Mouse (Mus musculus): ENCODE measurements around the gene Best1. TPM values are rescaled to one million over a fixed set of nuclear protein-coding genes. Genes with fewer than 3 reads are reported as not detected.

The Best1 gene
- polyA plus RNA-seq, 1 experiment from 2014 or later: 1.1 TPM

- Histone ChIP-seq H3K27me3 (ENCODE audit: control insufficient read depth, insufficient read depth, low read length) (no peaks in the 10 kb centered on the region), H3K4me3 (ENCODE audit: low read length) (no peak overlapping the region), H3K4me1 (ENCODE audit: control insufficient read depth, insufficient read depth, low read length) (peaks cover 4% of the 10 kb centered on the region; the same call in 1 of the 2 replicates), H3K36me3 (ENCODE audit: control insufficient read depth, insufficient read depth, low read length) (peaks cover 22% of the 10 kb centered on the region), H3K4me2 (replicated peaks; ENCODE audit: low read depth, low read length) (no peak overlapping the region), H3K9me3 (ENCODE audit: control insufficient read depth, low read length) (no peaks in the 10 kb centered on the region), H3K27ac (ENCODE audit: low read depth, low read length) (no peak overlapping the region), H3K9ac (ENCODE audit: low read depth, low read length) (no peak overlapping the region)
- no peak for ATAC-seq (ENCODE audit: low FRiP score, low TSS enrichment)
- 69% methylated on average over 17 of the region's 17 CpGs for WGBS
These were observed 12.1 kb downstream of the Best1 start for GRCm38 (mm10) chr19:9989171-9989883.

GRCm38 (mm10) chr19:9987593-9987992 is 13.8 kb downstream of the Best1 start:
- H3K9me3 ChIP-seq (ENCODE audit: control insufficient read depth, low read length): no peaks in the 10 kb centered on the region
- no peak overlapping the region for H3K4me2 ChIP-seq (replicated peaks; ENCODE audit: low read depth, low read length)
- H3K4me3 ChIP-seq (ENCODE audit: low read length): no peak overlapping the region
- peaks cover 27% of the 10 kb centered on the region for H3K36me3 ChIP-seq (ENCODE audit: control insufficient read depth, insufficient read depth, low read length)
- H3K9ac ChIP-seq (ENCODE audit: low read depth, low read length): no peak overlapping the region
- peaks cover 10% of the 10 kb centered on the region for H3K4me1 ChIP-seq (ENCODE audit: control insufficient read depth, insufficient read depth, low read length)
- ATAC-seq (ENCODE audit: low FRiP score, low TSS enrichment): no peak
- H3K27ac ChIP-seq (ENCODE audit: low read depth, low read length): no peak overlapping the region
- H3K27me3 ChIP-seq (ENCODE audit: control insufficient read depth, insufficient read depth, low read length): no peaks in the 10 kb centered on the region

GRCm38 (mm10) chr19:9987192-9987591 is 14.2 kb downstream of the Best1 start:
- peaks cover 27% of the 10 kb centered on the region for H3K36me3 ChIP-seq (ENCODE audit: control insufficient read depth, insufficient read depth, low read length)

GRCm38 (mm10) chr19:9985900-9986421 is 15.5 kb downstream of the Best1 start:
- Histone ChIP-seq H3K9me3 (ENCODE audit: control insufficient read depth, low read length) (no peaks in the 10 kb centered on the region), H3K27me3 (ENCODE audit: control insufficient read depth, insufficient read depth, low read length) (no peaks in the 10 kb centered on the region), H3K4me2 (replicated peaks; ENCODE audit: low read depth, low read length) (no peak overlapping the region), H3K4me1 (ENCODE audit: control insufficient read depth, insufficient read depth, low read length) (peaks cover 10% of the 10 kb centered on the region), H3K4me3 (ENCODE audit: low read length) (no peak overlapping the region), H3K36me3 (ENCODE audit: control insufficient read depth, insufficient read depth, low read length) (peaks cover 27% of the 10 kb centered on the region), H3K9ac (ENCODE audit: low read depth, low read length) (no peak overlapping the region), H3K27ac (ENCODE audit: low read depth, low read length) (no peak overlapping the region)
- no peak for ATAC-seq (ENCODE audit: low FRiP score, low TSS enrichment)
- WGBS: 88% methylated on average over 2 of the region's 2 CpGs

More at GRCm38 (mm10) chr19:9987192-9987591, 14.2 kb downstream of the Best1 start:
- no peak overlapping the region for H3K4me3 ChIP-seq (ENCODE audit: low read length)
- no peak overlapping the region for H3K27ac ChIP-seq (ENCODE audit: low read depth, low read length)
- H3K9ac ChIP-seq (ENCODE audit: low read depth, low read length): no peak overlapping the region
- no peaks in the 10 kb centered on the region for H3K9me3 ChIP-seq (ENCODE audit: control insufficient read depth, low read length)
- H3K4me1 ChIP-seq (ENCODE audit: control insufficient read depth, insufficient read depth, low read length): peaks cover 10% of the 10 kb centered on the region
- no peak for ATAC-seq (ENCODE audit: low FRiP score, low TSS enrichment)
- H3K4me2 ChIP-seq (replicated peaks; ENCODE audit: low read depth, low read length): no peak overlapping the region
- H3K27me3 ChIP-seq (ENCODE audit: control insufficient read depth, insufficient read depth, low read length): no peaks in the 10 kb centered on the region
- 30% methylated on average over 6 of the region's 6 CpGs for WGBS

- 94% methylated on average over 6 of the region's 6 CpGs for WGBS
These were observed 16.1 kb downstream of the Best1 start for GRCm38 (mm10) chr19:9985190-9985899.

GRCm38 (mm10) chr19:9984111-9985055 is 17.1 kb downstream of the Best1 start:
- Histone ChIP-seq H3K9ac (ENCODE audit: low read depth, low read length) (peak overlapping the region; percentile 91; the same call in 1 of the 2 replicates), H3K4me1 (ENCODE audit: control insufficient read depth, insufficient read depth, low read length) (peaks cover 6% of the 10 kb centered on the region), H3K9me3 (ENCODE audit: control insufficient read depth, low read length) (no peaks in the 10 kb centered on the region), H3K27me3 (ENCODE audit: control insufficient read depth, insufficient read depth, low read length) (no peaks in the 10 kb centered on the region), H3K36me3 (ENCODE audit: control insufficient read depth, insufficient read depth, low read length) (peaks cover 27% of the 10 kb centered on the region), H3K27ac (ENCODE audit: low read depth, low read length) (no peak overlapping the region), H3K4me2 (replicated peaks; ENCODE audit: low read depth, low read length) (peak overlapping the region; percentile 90), H3K4me3 (ENCODE audit: low read length) (peak overlapping the region; percentile 91; the same call in 1 of the 2 replicates)
- no peak for ATAC-seq (ENCODE audit: low FRiP score, low TSS enrichment)
- WGBS: 91% methylated on average over 20 of the region's 20 CpGs

More at GRCm38 (mm10) chr19:9985190-9985899, 16.1 kb downstream of the Best1 start:
- Histone ChIP-seq H3K4me3 (ENCODE audit: low read length) (no peak overlapping the region), H3K36me3 (ENCODE audit: control insufficient read depth, insufficient read depth, low read length) (peaks cover 27% of the 10 kb centered on the region), H3K4me2 (replicated peaks; ENCODE audit: low read depth, low read length) (no peak overlapping the region), H3K9ac (ENCODE audit: low read depth, low read length) (no peak overlapping the region), H3K27me3 (ENCODE audit: control insufficient read depth, insufficient read depth, low read length) (no peaks in the 10 kb centered on the region), H3K4me1 (ENCODE audit: control insufficient read depth, insufficient read depth, low read length) (peaks cover 9% of the 10 kb centered on the region), H3K27ac (ENCODE audit: low read depth, low read length) (no peak overlapping the region), H3K9me3 (ENCODE audit: control insufficient read depth, low read length) (no peaks in the 10 kb centered on the region)
- no peak for ATAC-seq (ENCODE audit: low FRiP score, low TSS enrichment)

GRCm38 (mm10) chr19:9982852-9983542 is 18.4 kb downstream of the Best1 start:
- no peaks in the 10 kb centered on the region for H3K27me3 ChIP-seq (ENCODE audit: control insufficient read depth, insufficient read depth, low read length)
- peak; percentile 80 for ATAC-seq (ENCODE audit: low FRiP score, low TSS enrichment)

More at GRCm38 (mm10) chr19:9982852-9983542, 18.4 kb downstream of the Best1 start:
- H3K9me3 ChIP-seq (ENCODE audit: control insufficient read depth, low read length): no peaks in the 10 kb centered on the region
- H3K4me1 ChIP-seq (ENCODE audit: control insufficient read depth, insufficient read depth, low read length): peaks cover 6% of the 10 kb centered on the region
- H3K4me2 ChIP-seq (replicated peaks; ENCODE audit: low read depth, low read length): peak overlapping the region; percentile 90
- H3K9ac ChIP-seq (ENCODE audit: low read depth, low read length): peak overlapping the region; percentile 91
- peak overlapping the region; percentile 95 for H3K27ac ChIP-seq (ENCODE audit: low read depth, low read length)
- H3K36me3 ChIP-seq (ENCODE audit: control insufficient read depth, insufficient read depth, low read length): peaks cover 27% of the 10 kb centered on the region
- H3K4me3 ChIP-seq (ENCODE audit: low read length): peak overlapping the region; percentile 91
- under 1% methylated on average over 31 of the region's 31 CpGs for WGBS
